Mouse (Mus musculus): ENCODE data around the gene Rbfox1.

DNA sequence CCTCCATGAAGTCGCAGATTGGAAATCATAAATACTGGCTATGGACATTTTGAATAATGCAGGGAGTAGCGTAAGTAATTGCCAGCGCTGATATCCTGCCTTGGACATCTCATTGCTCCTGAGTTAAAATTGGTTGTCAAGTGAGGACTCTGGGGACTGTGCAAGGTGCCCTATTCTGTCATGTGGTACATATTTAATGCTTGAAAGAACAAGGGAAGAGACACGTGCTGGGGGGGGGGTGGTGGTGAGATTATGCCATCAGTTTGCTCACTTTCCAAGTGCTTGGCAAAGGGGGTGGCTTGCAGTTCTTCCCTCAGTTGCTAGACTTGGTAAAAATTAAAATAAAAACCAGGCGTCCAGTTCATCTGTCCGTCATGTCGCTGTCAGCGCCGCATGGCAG lies 462.9 kb downstream of the Rbfox1 start:
- no peak for TF ChIP-seq POLR2A (IDR thresholded peaks at IDR 0.05; ENCODE audit: borderline replicate concordance, extremely low read depth, low read depth, low read length)
- TF ChIP-seq CTCF (IDR thresholded peaks at IDR 0.05; ENCODE audit: insufficient read depth, low read length) = no peak

Data from lung, adult 2 months (tissue).